Mouse (Mus musculus) ES-E14 (cell line): ENCODE measurements at regions not wholly inside any gene's neighbourhood (a gene's known extent, or its start where the extent isn't known, plus 50 kb on each side); places are given as distances from the start of the nearest gene placed in this dataset.

Experiments used
- CHD2 ChIP-seq: IDR thresholded peaks from 2 replicates; pipeline ENCODE4 v1.6.1; 2014; ENCODE audit warnings: mild to moderate bottlenecking, low read depth, low read length, inconsistent platforms
- HCFC1 ChIP-seq: IDR thresholded peaks from 2 replicates; pipeline ENCODE4 v1.6.1; 2012; ENCODE audit warnings: low read length, inconsistent platforms, borderline replicate concordance; ENCODE audit not compliant: insufficient read depth
- MAFK ChIP-seq: IDR thresholded peaks from 2 replicates; pipeline ENCODE4 v1.6.1; 2014; ENCODE audit warnings: mild to moderate bottlenecking, low read depth, low read length, inconsistent platforms; ENCODE audit not compliant: insufficient read depth
- ZC3H11A ChIP-seq: IDR thresholded peaks from 2 replicates; pipeline ENCODE4 v1.6.1; 2012; ENCODE audit warnings: low read depth, mild to moderate bottlenecking, inconsistent platforms, low read length, borderline replicate concordance

DNA sequence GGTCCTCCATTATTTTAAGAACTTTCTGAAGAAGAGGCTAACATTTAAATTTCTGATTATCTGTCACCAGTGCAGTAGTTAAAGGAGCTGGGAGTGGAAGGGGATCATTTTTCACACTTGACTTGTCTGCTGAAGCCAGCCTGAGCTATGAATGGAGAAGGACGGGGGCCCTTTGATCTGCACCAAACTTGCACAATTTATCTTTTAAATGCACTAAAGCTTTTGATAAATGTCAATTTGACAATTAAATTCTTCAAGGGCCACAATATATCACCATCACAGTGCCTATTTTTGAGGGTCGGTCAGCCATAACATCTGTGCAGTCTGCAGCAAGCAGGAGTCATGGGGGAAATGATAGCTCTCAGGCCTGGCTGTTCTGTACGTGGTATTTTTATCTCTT lies 99.2 kb upstream of the Efna5 start:
- TF ChIP-seq ZC3H11A (no peak), HCFC1 (no peak), MAFK (no peak), CHD2 (no peak)
